Mouse (Mus musculus) right cerebral cortex, postnatal 25 days (tissue): Measurements from ENCODE around the gene Kif3b.
"Not testable (repeated sequence)": the region's sequence is repeated elsewhere in the genome, so short reads cannot be mapped to it uniquely, and the experiment has no call there.

ENCODE experiments used
- DNase-seq: peaks from one replicate; pipeline ENCODE4 v3.0.0; 2022

The Kif3b gene

GRCm38 (mm10) chr2:153347183-153347781, 56.1 kb downstream of the Kif3b start:
- no peak for DNase-seq

DNA sequence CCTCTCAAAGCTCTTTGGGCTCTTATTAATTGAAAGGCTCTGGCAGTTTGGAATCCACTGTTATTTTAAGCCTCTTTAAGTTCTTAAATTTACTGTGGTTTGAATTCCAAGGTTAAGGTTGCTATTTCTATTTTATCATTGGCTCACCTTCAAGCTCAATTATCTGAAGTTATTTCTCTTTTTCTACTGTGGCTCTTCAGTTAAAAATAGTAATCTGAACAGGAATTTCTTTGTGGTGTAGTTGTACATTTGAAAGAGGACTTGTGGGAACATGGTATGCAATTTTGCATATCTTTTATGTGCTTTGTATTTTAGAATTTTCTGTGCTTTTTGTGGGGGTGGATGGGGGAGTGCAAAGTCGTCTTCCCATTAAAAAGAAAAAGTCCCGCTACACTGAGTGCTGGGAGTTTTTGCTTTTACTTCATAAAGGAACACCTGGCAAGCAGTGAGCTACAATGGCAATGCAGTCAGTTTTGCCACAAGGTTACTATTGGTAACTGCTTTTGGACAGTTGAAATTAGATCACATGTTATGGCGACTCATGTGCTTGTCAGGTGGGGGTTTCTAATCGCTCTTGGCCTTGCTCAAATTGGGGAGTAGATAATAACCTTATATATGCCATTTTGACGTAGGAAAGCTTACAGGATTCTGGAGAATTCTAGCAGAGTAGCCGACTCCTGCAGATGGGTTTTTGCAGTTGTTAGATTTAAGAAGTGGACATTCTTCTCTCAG, 57.1 kb downstream of the Kif3b start:
- no peak for DNase-seq

DNA sequence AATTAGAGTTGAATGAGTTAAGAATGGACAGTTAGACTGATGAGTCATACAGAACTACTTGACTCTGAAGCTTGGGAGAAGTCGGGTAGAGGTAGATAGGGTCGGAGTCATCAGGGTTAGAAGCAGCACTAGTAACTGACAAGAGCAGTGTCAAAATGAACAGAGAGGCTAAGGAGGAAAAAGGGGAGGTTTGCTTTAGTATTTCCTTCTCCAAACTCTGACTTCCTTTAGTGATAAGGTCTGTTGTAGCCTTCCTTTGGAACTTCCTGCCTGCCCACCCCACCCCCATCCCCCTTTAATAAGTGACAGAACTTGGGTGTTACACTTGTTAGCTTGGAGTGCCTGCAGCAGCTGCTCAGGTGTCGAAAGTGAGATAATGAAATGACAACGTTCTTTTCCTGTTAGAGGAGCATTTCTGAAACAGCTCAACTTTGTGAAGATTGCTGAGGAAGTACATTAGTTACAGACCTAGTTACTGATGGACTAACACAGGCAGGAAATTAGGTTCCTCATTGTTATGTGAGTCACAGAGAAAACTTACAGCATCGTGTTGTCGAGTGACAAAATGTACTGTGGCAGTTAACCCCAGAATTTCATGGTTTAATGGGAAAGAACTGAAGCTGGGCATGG, 59.5 kb downstream of the Kif3b start:
- DNase-seq: no peak

DNA sequence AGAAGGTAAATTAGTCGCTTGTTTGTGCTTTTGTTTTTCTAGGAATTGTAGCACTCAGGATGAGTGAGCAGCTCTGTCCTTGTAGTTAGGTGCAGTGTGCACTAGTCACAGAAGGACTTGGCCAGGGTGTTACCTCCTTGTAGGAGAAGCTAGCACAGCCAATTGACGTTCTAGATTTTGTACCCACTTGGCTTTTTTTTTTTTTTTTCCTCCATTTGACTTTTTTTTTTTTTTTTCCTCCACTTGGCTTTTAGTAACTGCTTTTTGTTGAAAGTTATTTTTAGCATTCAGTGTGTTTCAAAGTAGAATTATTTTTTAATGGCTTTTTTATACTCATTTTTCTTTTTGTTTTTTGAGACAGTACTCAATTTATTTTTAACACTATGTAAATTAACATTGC, 63.4 kb downstream of the Kif3b start:
- DNase-seq: no peak

DNA sequence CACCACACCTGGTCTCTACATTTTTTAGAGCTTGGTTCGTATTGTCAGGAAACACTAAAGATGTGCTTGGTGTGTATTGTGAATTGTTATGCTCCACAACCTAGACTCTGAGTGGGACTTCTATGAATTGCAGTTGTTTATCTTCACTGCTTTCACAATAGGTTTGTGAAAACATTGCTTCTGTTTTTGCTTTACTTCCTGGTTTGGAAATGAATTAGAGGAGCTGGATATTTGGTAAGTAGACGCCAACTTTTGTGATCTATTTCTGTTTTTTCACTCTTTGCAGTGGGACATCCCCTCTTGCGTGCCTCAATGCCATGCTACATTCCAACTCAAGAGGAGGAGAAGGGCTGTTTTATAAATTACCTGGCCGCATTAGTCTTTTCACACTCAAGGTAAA, 65.6 kb downstream of the Kif3b start:
- no peak for DNase-seq

GRCm38 (mm10) chr2:153361101-153361710, 70.0 kb downstream of the Kif3b start:
- no peak for DNase-seq

DNA sequence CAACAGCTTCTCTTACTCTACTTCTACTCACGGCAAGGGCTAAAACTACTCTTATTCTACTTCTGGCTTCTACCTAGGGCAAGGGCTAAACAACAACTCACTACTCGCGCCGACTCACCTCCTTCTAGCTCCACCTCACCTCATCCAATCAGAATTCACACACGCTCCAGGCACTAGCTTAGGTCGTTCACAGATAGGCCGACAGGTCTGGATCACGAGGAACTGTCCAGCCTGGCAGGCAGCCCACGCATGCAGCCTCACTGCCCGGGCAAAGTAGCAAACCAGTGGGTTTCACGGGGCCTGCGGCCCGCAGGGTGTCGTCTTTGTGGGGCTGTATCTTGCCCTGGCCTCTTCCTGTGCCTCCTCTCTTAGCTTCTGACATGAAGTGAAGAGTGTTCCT, 73.3 kb downstream of the Kif3b start:
- DNase-seq: not testable (repeated sequence)

- no peak for DNase-seq
These were observed 79.7 kb downstream of the Kif3b start for GRCm38 (mm10) chr2:153370871-153371270.

- no peak for DNase-seq
These were observed 84.2 kb downstream of the Kif3b start for GRCm38 (mm10) chr2:153375380-153375779.

DNA sequence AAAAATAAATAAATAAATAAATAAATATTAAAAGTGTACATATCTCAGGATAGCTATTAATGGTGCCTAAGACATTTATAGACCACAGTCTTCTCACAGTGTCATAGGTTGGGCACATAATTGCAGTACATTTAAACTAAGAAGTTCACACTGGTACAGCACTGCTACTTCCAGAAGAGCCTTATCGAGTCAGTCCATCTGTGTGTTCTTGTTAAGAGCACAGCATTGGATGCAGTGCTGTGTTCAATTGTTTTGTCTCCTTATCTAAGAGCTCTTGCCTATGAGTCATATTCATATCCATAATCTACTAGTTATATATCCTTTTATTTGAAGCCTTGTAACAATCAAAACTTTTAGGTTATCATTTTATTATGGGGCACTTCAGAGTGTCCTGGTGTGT, 89.3 kb downstream of the Kif3b start:
- DNase-seq: no peak
